Mouse (Mus musculus) neutrophil, adult 59 days (primary cell): ENCODE data around the gene Brpf3. TPM values are rescaled to one million over a fixed set of nuclear protein-coding genes. Genes with fewer than 3 reads are reported as not detected.

Experiments
- total RNA-seq, 2 experiments: library from RNA; stranded (reverse); gene quantifications; 1 replicate in 1 of 2; 2 replicates in 1 of 2; pipeline ENCODE4 v1.2.4; 2023

Brpf3 gene
- 10 to 100 TPM; 46.3 to 55.6 TPM for total RNA-seq

DNA sequence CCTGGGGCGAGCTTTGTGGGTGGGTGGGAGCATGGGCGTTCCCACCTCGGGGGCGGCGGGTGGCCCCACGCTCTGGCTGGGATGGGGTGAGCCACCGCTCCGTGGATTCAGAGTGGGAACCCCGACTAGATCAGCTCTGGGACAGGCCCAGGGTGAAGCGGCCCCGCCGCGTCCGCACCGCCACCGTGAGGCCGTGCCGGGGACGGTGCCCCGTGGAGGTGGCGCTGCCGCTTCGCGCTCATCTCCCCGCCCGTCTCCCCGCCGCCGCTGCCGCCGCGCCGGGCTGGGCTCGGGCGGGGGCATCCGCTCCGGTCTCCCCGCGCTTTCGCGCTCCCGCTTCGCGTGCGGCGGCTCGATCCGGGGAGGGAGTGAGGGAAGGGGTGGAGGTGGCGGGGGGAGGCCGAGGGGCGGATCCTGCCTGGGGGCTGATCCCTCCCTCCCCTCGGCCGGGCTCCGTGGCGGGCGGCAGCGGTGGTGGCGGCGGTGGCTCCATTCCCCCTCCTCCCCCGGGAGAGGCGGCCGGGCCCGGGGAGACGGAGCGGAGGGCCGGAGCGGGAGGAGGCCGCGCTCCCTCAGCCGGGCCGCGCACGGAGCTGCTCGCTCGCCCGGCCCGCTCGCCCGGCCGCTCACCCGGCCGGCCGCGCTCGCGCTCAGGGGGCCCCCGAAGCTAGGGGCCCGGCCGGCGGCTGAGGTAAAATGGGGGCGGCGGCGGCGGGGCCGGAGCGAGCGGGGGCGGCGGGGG lies at the start of gene Brpf3:
TSS of gene Brpf3 (plus strand) at position 420 of the 742 bp plus-strand sequence.

DNA sequence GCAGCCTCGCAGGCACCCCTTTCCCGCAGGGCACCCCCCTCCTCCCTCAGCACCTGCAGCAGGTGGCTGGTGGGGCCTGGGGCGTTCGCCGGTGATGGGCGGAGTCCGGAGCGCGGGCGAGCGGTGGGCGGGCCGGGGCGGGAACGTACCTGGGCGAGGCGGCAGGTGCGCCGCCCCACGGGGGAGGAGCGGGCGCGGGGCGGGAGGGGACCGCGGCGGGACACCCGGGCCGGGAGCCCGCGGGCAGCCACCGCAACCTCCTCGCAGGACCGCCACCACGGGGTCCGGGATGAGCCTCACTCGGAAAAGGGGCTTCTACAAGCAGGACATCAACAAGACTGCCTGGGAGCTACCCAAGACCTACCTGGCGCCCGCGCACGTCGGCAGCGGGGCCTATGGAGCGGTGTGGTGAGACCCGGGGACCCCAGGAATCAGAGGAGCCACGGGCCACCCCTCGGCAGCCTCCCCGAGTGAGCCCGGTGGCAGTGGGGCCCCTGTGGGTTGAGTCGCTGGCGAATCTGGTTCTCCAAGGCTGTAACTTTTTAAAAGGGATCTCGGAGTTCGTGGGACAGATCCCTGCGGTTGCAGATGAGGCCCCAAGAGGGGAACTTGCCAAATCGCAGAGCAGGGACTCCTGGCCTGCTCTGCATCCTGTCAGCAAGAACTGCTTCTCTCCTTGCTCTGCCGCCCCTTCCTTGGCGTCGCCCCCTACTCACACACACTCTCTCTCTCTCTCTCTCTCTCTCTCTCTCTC lies 31.6 kb upstream of the Brpf3 start, which contains the start of gene Mapk13:
TSS of gene Mapk13 (plus strand) at position 177 of the 754 bp plus-strand sequence.

DNA sequence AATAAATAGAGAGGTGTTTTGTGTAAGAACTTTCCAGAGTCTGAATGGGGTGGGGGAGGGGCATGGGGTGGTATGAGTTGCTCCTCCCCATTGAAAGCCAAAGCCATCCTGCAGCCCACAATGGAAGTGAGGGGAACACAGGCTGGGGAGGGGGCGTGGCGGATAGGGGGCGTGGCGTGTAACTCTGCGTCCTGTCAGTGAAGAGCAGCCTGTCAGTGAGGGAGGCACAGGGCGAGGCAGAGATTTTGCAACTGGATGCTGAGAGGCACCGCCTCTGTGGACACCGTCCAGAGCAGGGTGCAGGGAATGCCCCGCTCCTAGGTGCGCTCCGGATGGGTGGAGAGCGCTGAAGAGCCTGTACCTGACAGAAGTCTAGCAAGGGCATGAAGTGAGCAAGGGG lies 57.3 kb downstream of the Brpf3 start, which contains the start of gene Pnpla1:
TSS of gene Pnpla1 (plus strand) at position 207 of the 400 bp plus-strand sequence.

Other genes with a start within 250 kb of the Brpf3 start
- gene Clps, start 240.3 kb upstream of the Brpf3 start, total RNA-seq = not detected
- gene Lhfpl5, start 225.4 kb upstream of the Brpf3 start, total RNA-seq = not detected
- gene Srpk1, start 178.4 kb upstream of the Brpf3 start, total RNA-seq = 10 to 100 TPM; 52.1 to 58.2 TPM
- gene Slc26a8, start 110.9 kb upstream of the Brpf3 start, total RNA-seq = 1 to 10 TPM; 2.2 to 2.4 TPM
- gene Mapk14, start 109.8 kb upstream of the Brpf3 start, total RNA-seq = 100 to 1,000 TPM; 235 to 247 TPM
- 10 to 100 TPM in 1 of 2 experiments, 1 to 10 TPM in 1; 9.6 to 13.5 TPM for gene AC170998.1, start 75.0 kb upstream of the Brpf3 start, total RNA-seq
- gene Mapk13, start 31.8 kb upstream of the Brpf3 start, total RNA-seq = 100 to 1,000 TPM; 145 to 187 TPM
- gene Pnpla1, start 57.3 kb downstream of the Brpf3 start, total RNA-seq = 1 to 10 TPM; 5.0 to 5.2 TPM
- under 1 TPM; 0.13 to 0.20 TPM for gene 4930539E08Rik, start 114.2 kb downstream of the Brpf3 start, total RNA-seq
- gene Pxt1, start 142.8 kb downstream of the Brpf3 start, total RNA-seq = 1 to 10 TPM; 1.7 to 3.8 TPM
- 100 to 1,000 TPM; 195 to 214 TPM for gene Kctd20, start 150.9 kb downstream of the Brpf3 start, total RNA-seq
- gene Stk38, start 206.9 kb downstream of the Brpf3 start, total RNA-seq = 100 to 1,000 TPM; 299 to 310 TPM
- gene Srsf3, start 231.5 kb downstream of the Brpf3 start, total RNA-seq = 100 to 1,000 TPM; 241 to 246 TPM